Mouse (Mus musculus) lung, postnatal 36 days (tissue): ENCODE data around the gene Gm44579.
A peak's percentile ranks its signal among the peaks of the same experiment; 100 is the strongest.

Experiments used
- DNase-seq: peaks from one replicate; pipeline ENCODE4 v3.0.0; 2022; ENCODE audit warnings: mixed read lengths

Gm44579 gene

DNA sequence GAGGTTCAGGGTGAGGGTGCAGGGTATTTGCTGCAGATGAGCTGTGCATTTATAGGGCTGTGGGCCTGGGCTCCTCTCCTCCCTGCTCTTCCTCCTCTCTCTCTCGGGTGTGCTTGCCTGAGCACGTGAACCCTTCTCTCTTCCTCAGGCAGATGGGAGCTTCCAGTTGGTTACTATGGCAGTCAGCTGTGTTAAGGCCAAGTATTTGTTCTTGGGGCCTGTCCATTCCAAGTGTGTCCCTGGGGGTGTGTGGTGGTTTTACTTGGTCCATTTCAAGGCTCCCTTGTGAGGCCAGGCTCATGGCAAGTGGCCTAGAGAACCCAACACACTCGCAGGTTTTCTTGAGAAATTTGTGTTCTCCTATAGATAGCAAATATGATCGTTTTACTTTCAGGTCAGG, at the start of gene Gm44579, which contains the start of gene Olfr287:
Gene Gm44579, minus strand, starts transcription at position 101 of the 400 bp plus-strand sequence.
Gene Olfr287, minus strand, starts transcription at position 180 of the 400 bp plus-strand sequence.
- no peak for DNase-seq

DNA sequence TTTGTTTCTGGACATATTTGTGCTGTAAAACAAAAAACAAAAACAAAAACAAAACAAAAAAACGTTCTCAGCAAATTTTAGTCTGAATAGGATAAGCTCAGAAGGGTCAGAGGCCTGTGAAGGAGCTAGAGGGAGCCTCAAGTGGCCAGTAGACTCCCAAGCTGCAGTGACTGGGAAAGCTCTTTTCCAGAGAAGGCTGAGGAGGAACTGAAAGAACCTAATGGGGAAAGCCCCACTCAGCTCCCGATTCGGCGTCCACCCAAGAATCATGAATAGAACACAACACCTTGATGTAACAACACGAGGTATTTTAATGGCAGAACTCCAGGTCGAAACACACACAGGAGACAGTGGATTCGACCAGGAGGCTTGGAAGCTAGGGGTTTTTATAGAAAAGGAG, 37.0 kb upstream of the Gm44579 start:
- DNase-seq: no peak

DNA sequence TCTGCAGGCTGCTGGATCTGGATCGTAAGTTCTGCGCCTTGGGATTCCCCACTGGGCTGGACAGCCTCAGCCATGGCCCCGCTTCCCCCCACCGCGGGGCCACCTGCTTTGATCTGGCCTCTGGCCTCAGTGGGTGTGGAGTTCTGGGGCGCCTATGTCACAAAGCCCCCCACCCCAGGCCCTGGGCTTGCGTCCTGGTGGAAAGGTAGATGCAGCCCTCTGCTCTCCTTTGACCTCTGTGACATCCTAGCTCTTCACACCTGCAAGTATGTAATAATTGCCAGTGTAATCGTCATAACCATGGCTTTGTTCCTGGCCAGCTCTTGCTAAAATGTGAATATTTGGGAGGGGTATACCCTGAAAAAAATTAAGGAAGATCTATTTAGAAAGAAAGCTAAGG, 36.4 kb upstream of the Gm44579 start, which contains the start of gene H1fnt:
Gene H1fnt, minus strand, starts transcription at position 101 of the 400 bp plus-strand sequence.
- no peak for DNase-seq

DNA sequence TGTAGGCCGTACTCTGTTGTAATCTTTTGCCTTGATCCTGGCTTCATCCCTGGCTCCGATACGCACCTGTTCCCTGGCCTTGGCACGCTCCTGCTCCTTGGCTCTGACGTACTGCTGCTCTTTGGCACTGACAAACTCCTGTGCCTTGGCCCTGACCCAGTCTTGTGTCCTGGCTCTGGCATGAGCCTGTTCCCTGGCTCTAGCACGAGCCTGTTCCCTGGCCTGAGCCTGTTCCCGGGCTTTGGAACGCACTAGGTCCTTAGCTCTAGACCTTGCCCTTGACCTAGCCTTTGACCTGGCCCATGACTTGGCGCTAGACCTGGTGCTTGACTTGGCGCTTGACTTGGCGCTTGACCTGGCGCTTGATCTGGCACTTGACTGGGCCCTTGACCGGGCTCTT, 35.5 kb upstream of the Gm44579 start:
- peak; percentile 13 for DNase-seq

DNA sequence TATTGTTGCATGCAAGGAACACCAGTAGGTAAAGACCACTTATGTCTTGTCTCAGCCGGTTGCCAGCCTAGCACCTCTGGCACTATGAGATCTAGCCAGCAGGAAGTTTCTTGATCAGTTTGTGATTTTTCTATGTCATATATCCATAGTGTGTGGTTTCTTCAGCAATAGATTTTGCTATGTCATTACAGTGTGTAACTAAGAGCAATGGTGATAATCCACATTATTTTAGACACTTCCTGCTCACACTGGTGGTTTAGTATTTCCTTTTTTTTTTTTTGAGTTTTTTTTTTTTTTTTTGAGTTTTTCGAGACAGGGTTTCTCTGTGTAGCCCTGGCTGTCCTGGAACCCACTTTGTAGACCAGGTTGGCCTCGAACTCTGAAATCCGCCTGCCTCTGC, 14.7 kb upstream of the Gm44579 start:
- DNase-seq: no peak

DNA sequence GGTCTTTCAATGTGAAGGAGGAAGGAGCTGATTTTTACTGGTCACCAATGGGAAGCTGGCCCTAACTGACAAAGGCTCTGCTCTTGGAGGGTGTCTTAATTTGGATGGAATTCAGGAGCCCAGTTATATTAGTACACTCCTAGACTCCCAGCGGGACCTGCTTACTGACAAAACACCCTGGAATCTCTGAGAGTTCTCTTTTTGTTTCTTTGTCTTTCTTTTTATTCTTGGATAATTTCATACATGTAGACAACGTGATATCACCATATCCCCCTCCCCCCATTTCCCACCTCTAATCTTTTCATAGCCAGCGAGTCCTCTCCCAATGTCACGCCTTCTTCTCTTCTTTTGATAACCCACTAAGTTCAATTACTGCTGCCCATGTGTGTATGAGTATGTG, 13.6 kb upstream of the Gm44579 start, which contains the start of gene Olfr286:
Gene Olfr286, minus strand, starts transcription at position 101 of the 400 bp plus-strand sequence.
- DNase-seq: no peak

DNA sequence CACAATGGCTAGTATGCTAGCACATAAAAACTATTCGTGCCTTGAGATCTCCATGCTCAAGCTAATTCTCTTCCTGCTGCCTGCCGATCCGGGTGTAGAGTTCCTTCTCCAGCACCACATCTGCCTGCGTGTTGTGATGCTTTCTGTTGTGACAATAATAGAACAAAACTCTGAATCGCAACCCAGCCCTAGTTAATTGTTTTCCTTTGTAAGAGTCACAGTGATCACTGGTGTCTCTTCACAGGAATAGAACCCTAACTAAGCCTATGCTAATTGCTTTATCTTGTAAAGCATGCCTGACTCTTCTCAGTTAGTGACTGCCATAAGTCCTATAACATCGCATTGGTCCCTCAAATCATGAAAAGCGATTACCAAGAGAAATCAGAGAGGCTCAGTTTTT, 5.3 kb upstream of the Gm44579 start:
- DNase-seq: no peak

DNA sequence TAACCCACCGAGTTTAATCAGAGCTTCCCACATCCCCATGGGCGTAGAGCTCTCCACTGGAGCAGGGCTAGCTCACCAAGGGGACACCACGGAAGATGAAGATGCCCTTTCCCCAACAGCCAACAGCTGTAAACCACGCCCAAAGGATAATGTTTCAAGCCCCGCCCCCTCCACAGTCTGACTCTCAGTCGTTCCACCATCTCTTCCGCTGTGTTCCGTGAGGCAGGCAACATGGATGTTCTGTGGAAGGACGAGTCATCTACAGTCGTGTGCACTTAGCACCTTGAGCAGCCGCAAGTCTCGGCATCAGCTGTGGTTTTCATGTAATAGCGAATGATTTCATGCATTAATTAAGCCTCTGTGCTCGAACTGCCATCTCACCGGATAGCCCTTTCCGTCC, 4.8 kb upstream of the Gm44579 start:
- DNase-seq: no peak

DNA sequence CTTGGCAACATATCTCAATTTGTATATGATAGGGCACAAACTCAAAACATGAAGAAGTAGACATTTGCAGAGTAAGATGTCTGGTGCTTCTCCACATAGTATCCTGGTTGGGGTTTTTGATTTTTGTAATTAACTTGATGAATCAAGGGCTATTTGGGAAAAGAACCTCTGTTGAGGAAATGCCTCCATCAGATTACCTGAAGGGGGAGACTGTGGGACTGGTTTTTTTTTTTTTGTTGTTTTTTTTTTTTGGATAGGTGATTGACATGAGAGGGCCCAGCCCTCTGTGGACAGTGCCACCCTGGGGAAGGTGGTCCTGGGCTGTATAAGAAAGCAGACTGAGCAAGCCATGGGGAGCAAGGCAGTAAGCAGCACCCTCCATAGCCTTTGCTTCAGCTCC, 1.6 kb upstream of the Gm44579 start:
- DNase-seq: no peak

DNA sequence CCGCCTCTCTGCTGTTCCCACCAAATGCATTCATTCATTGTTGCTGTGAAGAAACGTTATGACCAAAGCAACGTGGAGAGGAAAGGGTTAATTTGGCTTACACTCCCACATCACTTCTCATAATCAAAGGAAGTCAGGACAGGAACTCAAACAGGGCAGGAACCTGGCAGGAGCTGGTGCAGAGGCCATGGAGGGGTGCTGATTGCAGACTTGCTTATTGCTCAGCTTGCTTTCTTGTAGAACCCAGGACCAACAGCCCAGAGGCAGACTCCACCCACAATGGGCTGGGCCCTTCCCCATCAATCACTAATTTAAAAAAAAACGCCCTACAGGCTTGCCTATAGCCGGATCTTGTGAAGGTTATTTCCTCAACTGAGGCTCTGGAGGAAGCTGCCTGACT, 6.6 kb downstream of the Gm44579 start:
- DNase-seq: peak; percentile 30

DNA sequence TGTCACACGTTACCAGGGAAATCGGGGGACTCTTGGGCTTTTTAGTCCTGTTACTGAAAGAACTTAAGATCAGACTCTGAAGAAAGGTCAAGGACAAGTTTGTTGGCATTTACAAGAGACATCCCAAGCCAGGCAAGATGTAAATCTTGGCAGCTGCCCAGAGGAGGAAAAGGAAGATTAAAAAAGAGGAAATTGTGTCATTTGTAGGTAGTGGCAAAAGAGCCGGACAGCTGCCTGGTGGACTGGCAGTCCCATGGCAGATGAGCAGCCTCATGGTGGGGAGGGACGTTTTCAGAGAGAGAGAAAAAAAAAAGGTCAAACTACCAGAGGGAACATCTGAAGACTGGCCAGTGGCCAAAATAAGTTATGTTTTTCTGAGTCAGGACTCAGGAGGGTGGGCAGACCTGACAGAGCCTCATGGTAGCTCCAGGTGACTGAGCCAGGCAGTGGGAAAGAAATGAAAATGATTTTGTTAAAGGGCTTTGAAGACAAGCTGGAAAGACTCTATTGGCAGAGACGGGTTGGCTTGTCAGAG, 7.4 kb downstream of the Gm44579 start:
- DNase-seq: peak; percentile 52

DNA sequence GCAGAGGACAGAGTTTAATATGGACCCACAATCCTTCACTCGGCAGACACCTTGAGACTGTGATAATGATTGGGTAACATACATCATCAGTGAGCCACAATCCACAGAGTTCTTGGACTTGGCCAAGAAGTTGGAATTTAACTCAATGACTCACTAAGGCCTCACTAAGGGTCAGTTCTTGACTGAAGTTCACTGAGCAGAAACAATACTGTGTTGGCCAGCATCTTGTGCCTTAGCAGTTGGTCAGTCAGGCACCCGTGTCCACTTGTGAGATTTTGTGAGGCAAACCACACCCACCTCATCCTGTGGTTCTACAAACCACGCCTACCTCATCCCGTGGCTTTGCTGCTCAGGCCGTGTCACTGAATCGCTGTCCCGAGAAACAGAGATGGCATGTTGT, 11.1 kb downstream of the Gm44579 start:
- no peak for DNase-seq

DNA sequence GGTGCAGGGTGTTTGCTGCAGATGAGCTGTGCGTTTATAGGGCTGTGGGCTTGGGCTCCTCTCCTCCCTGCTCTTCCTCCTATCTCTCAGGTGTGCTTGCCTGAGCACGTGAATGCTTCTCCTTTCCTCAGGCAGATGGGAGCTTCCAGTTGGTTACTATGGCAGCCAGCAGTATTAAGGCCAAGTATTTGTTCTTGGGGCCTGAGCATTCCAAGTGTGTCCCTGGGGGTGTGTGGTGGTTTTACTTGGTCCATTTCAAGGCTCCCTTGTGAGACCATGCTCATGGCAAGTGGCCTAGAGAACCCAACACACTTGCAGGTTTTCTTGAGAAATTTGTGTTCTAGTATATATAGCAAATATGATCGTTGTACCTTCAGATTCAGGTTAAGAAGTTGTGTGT, 25.3 kb downstream of the Gm44579 start, which contains the start of gene Olfr288:
Gene Olfr288, minus strand, starts transcription at position 101 of the 400 bp plus-strand sequence.
- no peak for DNase-seq

DNA sequence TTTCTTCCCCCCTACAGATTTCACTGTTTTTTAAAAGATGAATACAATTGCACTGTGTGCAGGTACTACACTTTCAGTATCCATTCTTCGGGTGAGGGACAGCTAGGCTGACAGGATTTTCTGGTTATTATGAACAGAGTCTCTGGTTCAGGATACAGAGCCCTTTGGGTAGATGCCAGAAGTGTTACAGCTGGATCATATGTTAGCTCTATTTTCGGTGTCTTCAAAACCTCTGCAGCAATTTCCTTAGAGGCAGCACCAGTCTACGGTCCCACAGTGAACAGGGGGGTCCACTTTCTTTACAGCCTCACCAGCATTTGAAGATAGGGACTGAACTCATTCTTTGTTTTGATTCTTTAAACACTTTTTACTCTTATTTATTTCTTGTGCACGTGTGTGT, 36.3 kb downstream of the Gm44579 start:
- DNase-seq: no peak

DNA sequence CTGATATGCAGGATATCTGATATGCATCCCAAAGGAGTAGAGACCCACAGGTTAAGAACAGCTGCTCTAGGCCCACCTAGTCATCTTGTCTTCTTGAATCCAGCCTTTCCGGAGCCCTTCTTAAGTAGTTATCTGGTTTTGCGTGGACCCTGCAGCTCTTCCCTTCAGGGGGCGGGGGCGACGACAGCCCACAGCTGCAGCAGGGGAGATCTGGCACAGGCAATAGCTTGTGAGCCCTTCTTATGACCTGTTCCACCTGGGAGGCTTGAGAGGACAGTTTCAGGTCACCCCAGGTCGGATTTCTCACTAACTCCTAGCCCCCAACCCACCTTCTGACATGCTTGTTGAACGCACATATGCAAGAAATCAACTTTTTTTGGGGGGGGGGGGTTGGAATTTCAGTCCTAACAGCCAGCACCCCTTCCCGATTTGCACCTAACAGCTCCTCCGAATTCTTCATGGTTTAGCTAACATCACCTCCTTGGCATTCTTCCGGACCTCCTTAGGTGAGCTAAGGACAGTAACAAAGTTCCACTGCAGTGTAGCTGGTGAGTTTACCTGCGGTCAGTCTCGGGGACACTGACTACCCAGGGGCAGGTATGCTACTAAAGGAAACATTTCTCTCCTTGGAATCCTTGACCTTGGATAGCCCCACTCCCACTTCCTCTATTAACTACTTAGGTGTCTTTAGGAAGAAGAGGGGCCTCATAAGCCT, 38.8 kb downstream of the Gm44579 start:
- no peak for DNase-seq

DNA sequence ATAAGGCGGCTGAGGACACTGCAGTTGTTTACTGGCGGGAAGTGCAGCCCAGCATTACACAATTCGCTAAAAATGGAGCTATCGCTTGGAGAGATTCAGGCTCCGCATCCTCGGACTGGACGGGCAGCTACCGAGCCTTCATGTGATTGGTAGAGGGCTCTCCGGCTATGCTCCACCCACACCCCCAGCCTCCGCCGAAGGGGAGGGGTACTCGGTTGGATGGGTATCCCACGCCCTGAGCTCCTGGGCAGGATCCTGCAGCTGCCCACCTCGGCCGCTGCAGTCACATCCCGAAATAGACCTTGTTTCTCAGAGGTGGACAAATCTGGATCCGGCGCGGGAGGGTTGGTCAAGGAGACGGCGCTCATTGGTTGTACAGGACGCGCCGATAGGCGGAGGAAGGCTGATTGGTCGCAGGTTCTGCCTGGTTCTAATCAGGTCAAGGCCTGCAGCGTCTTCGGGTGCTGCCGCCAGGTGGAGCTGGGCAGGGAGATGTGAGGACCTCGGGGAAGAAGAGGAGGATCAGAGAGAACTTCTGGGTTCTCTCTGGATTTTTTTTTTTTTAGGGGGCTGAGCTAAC, 39.6 kb downstream of the Gm44579 start:
- DNase-seq: peak; percentile 96

DNA sequence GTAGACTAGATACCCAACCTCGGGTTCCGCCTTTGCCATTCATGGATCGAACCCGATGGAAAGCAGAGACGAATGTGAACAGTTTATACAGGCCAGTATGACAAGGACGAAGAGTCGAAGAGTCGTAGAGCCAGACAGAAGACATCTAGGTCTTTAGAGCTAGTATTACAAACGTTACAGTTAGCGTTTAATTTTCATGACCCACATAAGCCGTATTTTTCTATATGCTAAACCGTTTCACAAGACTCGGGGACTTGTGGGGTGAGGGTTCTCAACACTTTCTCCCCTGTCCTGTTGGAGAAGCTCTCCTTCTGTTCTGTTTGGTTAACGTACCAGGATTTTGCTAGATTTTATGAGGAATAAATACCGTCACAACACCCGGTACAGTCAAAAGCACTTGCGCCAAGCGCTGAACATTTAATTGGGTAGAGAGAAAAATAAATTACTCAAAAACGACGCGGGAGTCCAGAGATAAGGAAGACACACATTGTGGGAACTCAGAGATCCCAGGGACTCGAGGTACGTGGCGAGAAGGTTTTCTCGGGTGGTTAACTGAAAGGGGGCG, 40.1 kb downstream of the Gm44579 start:
- DNase-seq: no peak

DNA sequence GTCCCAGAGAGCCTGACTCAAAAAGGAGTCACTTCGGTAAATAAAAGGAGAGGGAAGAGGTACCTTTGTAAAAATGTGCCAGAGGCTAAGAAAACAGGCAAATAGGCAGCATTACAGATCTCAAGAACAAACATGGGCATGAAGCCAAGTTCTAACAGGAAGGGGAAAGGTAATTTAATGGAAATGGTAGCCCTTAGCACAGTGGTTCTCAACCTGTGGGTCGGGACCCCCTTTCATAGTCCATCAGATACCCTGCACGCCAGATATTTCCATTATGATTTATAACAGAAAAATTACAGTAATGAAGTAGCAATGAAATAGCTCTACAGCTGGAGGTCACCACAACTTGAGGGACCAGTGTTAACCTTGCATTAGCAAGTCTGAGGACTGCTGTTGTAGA, 43.5 kb downstream of the Gm44579 start:
- DNase-seq: no peak

DNA sequence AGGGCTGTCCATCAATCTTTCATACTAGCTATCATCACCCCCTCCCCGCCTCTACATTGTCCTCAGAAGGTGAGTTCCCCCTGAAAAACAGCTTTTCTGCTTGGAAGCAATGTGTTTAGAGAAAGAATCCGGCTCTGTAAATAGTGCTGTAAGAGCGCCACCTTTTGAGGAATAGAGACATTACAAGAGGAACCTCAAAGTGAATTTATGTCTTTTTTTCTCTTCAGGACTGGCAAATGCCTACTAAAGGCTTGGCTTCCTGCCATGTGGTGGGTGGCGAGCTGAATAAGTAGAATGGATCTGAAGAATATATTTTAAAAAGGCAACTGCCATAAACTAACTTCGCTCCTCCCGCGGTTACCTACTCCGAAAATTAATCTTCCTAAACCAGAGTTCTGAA, 47.0 kb downstream of the Gm44579 start:
- DNase-seq: peak; percentile 68

DNA sequence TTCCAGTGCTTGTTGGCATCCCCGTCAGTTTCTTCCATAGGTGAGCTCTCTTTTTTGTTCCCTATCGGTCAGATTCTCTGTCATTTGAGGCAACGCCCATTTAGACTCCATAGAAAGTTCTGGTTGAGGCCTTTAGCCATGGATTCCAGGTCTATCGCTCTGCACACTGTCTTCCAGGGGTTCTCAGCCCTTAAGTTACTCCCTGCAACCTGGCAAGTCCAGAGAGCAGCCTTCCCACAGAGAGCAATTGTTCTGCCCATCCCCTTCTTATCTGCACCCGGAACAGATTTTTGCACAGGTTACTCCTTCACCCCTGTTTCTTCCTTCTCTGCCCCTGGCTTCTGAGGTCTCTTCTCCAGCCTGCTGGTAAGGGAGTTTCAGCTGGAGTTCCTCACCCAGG, 48.7 kb downstream of the Gm44579 start:
- no peak for DNase-seq

DNA sequence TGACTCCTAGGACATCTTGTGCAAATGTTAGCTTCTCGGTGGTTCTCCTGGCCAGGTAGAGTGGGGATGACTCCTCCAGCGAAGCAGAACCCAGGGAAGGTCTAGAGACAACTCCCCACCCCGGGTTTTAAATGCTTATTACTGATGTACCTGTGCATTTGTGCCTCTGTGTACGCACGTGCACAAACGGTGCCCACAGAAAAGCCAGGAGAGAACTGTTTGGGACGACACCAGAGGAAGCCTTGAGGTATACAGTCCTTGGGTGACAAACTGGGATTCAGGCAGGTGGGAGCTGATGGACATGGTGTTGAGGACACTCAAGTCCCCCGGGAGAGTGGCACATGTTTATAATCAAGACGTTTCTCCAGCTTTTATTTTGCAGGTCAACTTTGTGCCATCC, 49.9 kb downstream of the Gm44579 start:
- no peak for DNase-seq

DNA sequence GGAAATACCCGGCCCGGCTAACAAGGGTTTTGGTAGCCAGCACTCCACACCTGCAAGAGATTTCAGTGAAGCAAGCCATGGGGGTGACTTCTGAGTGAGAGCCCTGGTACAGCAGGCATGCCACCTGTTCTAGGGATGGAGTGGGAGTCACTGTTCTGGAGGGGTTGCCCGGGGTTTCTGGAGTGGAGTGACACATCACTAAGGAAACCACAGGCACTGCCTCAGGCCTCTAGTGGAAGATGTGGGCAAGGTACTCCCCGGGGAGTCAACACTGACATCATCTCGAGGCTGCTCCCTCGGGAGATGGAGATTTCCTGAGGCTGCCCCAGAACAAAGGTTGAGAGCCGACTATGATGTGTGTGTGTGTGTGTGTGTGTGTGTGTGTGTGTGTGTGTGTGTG, 50.4 kb downstream of the Gm44579 start:
- DNase-seq: no peak

DNA sequence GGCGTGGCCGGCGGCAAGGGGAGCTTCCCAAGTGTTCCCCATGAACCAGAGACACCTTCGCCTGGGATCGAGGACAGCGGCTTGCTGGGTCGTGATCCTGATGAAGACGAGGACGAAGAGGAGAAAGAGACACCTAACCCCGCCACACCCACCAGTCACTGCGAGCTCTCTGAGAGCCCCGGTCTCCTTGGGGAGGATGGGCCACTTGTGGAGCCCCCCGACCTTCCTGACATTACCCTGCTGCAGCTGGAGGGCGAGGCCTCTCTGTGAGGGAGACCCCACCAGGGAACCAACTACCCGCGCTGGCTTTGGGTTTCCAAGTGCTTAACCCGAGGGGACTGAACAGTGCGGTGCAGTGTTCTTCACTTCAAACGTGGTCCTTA, 52.2 kb downstream of the Gm44579 start:
- no peak for DNase-seq
